Mouse (Mus musculus): ENCODE measurements around the gene Mmp19. TPM values are rescaled to one million over a fixed set of nuclear protein-coding genes. Genes with fewer than 3 reads are reported as not detected.
"Not testable (repeated sequence)": the region's sequence is repeated elsewhere in the genome, so short reads cannot be mapped to it uniquely, and the experiment has no call there.

Mmp19 gene
- total RNA-seq, 2 experiments from 2014 or later = 39.7 to 57.0 TPM

DNA sequence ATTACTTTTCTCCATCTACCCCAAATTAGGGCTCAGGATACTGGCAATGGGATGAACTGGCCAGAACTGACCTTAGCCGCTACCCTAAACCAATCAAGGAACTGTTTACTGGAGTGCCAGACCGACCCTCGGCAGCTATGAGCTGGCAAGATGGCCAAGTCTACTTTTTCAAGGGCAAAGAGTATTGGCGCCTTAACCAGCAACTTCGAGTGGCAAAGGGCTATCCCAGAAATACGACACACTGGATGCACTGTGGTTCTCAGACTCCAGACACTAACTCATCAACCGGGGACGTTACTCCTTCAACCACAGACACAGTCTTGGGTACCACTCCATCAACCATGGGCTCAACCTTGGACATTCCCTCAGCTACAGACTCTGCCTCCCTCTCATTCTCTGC is 8.0 kb downstream of the Mmp19 start:
- no peak for DNase-seq

- DNase-seq = no peak
Measured at GRCm38 (mm10) chr10:128801981-128802495, 11.3 kb downstream of the Mmp19 start.

DNA sequence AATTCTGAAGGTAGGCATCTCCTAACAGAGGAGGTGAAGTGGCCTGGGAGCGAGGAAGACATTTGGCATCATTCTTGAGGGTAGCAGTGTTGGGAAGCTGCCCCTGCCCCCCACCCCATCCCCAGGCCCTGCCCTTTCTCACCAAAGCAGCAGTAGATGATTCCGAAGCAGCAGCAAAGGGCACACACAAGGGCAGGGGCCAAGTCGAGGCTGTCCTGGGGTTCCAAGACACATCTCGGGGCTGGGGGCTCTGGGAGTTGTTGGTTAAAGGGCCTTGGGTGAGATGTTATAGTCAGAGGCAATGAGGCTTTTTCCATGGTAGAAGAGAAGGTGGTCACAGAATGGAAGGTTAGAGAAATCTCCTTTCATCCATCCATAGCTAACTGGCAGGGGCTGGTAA is 12.2 kb downstream of the Mmp19 start:
- DNase-seq = no peak

DNA sequence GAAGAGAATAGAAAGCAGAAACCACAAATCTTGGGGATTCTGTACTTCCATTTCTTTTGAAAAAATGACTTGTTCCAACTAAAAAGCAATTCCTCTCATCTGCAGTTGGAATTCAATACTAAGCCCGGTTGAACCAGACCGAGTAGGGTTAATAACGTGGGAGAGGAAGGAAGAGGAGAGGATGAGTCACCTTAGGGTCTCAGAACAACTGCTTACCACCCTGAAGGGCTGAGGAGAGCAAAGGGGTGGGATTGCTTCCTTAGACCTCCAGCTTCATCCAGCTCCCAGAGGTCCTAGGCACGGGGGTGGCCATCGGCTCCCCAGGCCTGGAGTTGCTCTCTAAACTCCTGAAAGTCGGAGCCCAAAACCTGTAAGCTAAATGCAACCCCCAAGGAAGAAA is 12.7 kb downstream of the Mmp19 start:
- no peak for DNase-seq

DNA sequence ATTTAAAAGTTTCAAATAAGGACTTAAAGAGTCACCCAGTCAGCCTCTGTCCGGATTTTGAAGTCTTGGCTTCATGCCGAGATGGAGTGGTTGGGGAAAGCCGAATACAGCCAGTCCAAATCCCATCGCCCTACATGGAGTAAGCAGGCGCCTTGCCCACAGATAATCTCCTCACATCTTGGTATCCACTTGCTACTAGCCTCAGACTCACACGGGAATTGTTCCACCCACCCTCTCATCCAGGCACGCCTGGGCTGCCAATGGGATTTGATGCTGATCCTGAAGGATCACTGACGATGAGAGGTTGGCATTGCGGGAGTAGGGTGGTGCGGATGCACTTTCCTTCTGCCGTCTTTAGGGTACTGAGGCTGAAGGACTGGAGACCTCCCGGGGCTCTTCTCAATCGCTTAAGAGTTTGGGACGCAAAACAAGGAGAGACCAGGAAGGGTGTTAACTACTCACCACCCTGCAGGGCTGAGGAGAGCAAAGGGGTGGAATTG is 13.1 kb downstream of the Mmp19 start, which contains the start of gene Dnajc14:
Dnajc14 (plus strand) TSS at position 292 of the 500 bp plus-strand sequence.
- peak; percentile 54 to 63 for DNase-seq

GRCm38 (mm10) chr10:128804271-128805091 is 13.8 kb downstream of the Mmp19 start, which contains the start of gene Tmem198b:
Gene Tmem198b, minus strand, starts transcription at chr10:128804370.
- DNase-seq = peak; percentile 69 to 73

- DNase-seq = peak; percentile 97 to 98
Measured at GRCm38 (mm10) chr10:128805092-128806000, 14.6 kb downstream of the Mmp19 start.

DNA sequence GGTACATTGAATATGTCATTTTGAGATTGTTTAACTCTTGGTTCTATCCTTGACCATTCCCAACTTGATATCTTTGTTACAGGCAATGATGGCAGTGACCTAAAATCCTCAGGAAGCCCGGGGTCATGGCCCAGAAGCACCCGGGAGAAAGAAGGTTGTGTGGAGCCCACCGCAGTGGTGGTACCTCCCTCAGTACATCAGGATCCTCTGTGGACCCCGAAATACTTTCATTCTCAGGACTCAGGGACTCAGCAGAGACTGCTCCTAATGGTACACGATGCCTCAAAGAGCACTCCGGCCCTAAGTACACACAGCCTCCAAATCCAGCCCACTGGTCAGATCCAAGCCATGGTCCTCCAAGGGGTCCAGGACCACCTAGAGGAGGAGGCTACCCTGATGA is 15.4 kb downstream of the Mmp19 start:
- no peak for DNase-seq

- no peak for DNase-seq
Measured at GRCm38 (mm10) chr10:128807018-128807417, 16.3 kb downstream of the Mmp19 start.

DNA sequence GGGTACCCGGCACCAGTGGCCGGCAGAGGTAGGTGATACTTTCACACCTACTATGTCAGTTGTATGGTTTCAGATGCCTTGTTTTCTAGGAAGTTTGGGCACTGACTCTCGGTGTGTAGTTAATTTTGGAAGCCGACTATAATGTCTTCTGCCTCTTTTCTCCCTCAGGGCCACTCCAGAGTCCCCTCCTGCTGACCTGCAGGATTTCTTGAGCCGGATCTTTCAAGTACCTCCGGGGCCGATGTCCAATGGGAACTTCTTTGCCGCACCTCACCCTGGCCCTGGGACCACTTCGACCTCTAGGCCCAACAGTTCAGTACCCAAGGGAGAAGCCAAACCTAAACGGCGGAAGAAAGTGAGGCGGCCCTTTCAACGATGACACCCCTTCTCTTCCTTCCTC is 26.3 kb downstream of the Mmp19 start, which contains the start of gene Sarnp:
Sarnp (plus strand) TSS at position 301 of the 400 bp plus-strand sequence.
- DNase-seq = no peak

- DNase-seq = no peak
Measured at GRCm38 (mm10) chr10:128820217-128820616, 29.5 kb downstream of the Mmp19 start.

GRCm38 (mm10) chr10:128821358-128822056 is 30.8 kb downstream of the Mmp19 start, which contains the start of gene Ormdl2:
Gene Ormdl2, minus strand, starts transcription at chr10:128821645.
- DNase-seq = peak; percentile 98

- no peak for DNase-seq
Measured at GRCm38 (mm10) chr10:128822135-128822534, 31.4 kb downstream of the Mmp19 start.

DNA sequence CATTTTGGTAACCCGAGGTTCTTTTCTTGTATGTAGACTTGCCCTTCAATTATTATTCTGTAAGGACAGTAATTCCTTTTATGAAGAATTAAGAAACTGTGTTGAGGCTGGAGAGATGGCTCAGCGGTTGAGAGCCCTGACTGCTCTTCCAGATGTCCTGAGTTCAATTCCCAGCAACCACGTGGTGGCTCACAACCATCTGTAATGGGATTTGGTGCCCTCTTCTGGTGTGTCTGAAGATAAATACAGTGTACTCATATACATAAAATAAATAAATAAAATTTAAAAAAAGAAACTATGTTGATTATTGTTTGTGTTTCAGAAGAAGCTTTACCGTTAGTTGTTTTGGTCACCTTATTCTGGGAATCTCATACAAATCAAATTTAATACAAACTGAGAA is 32.4 kb downstream of the Mmp19 start:
- not testable (repeated sequence) for DNase-seq

DNA sequence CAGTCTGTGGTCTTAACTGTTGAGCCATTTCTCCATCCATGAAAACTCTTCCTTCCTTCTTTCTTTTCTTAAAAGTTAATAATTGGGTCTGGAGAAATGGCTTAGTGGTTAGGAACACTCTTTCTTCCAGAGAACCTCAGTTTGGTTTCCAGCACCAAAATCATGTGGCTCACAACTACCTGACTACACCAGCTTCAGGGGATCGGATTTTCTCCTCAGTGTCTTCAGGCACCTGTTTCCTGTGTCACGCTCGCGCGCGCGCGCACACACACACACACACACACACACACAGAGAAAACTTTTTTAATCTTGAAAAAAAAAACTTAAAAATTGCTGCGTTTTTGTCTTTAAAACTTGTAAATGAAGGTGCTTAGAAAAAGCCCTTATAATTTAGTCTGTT is 33.1 kb downstream of the Mmp19 start:
- no peak for DNase-seq

- no peak for DNase-seq
Measured at GRCm38 (mm10) chr10:128837400-128837799, 46.7 kb downstream of the Mmp19 start.

DNA sequence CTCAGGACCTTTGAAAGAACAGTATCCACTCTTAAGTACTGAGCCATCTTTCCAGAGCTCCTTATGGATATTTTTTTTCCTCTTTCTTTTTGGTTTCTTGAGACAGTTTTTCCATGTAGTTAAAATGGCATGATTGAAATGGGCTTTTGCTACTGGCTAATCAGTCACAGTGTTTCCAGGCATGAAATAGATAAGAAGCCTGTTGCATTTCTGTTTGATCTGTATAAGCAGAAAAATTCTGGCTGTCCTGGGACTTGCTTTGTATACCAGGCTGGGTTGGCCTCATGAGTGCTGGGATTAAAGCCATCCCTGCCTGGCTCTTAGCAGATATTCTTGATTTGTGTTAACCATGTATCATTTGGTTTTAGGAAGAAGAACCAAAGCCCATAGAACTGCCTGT is 48.7 kb downstream of the Mmp19 start:
- DNase-seq = no peak

DNA sequence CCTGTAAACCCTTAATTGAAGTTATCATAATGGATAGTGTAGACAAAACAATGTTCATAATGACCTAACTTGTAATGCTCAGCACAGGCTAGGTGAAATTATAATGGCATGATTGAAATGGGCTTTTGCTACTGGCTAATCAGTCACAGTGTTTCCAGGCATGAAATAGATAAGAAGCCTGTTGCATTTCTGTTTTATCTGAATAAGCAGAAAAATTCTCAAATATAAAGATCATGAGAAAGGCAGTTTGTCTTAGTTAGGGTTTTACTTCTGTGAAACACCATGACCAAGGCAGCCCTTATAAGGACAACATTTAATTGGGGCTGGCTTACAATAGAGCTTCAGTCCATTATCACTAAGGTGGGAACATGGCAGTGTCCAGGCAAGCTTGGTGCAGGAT is 49.9 kb downstream of the Mmp19 start:
- no peak for DNase-seq

DNA sequence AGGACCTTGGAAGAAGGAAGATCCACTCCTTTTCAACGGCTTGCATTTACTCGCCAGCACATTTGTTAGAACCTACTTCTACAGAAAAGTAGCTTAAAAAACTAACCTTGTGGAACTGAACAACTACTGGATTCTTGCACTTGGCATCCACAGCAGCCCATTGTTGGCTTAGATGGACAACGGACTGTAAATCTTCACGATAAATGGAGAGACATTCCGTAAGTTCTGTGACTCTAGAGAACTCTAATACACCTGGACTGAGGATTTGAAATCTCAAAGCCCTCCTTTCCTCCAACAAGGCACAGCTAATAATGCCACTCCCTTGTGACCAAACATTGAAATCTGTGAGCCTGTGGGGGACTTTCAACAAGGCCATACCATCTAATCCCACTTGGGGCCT is 52.5 kb downstream of the Mmp19 start:
- no peak for DNase-seq

DNA sequence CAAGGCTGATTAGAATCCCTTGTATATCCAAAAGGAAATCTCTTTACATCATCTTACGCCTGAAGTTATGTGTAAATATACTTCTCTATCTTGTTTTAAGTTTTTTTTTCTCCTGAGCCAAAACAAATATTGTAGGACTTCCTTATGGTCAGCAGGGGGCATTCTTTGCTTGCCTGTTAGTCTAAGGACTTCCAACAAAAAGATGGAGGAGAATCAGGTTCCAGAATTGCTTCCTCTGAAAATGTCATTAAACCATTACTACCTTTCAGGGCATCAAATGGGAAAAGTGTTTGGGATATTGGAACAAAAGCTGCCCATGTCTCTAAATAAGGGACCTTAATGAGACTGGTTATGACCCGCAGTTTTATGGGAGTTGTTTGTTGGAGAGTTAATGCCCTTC is 54.8 kb downstream of the Mmp19 start:
- DNase-seq = no peak

DNA sequence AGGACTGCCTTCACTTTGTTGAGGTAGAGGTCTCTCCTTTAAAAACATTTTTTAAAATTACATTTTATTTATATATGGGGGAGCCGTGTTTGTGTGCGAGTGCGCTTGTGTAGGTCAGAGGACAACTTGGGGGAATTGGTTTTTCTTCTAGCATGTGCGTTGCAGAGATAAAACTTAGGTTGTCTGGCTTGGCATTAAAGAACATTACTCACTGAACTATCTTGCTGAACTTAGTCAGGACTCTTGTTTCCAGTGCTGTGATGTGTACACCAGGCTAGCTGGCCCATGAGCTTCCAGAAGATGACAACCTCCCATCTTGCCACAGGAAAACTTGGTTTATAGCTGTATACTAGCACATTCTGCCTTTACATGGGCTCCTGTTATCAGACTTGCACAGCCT is 56.0 kb downstream of the Mmp19 start:
- no peak for DNase-seq

DNA sequence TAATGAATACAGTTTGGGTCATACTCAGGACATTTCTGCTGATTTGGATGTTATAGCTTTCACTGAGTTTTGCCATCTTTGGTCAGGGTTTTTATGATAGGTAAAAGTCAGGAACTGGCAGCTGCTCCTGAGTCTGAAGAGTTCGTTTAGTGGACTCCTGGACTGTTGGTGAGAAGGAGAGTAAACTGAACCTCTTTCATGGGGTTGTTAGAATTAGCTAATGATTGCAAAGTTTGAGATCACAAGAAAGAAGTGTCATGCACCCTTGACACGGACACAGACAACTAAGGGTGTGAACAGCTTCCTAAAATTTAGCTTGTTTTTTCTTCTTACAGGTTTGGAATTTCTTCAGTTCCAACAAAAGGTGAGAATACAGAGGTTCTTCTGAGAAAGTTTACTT is 57.7 kb downstream of the Mmp19 start:
- no peak for DNase-seq

Measured in adrenal gland, postnatal 36 days (tissue).